Mouse (Mus musculus): ENCODE measurements around the gene Olfr130. TPM values are rescaled to one million over a fixed set of nuclear protein-coding genes. Genes with fewer than 3 reads are reported as not detected.

The Olfr130 gene
- polyA plus RNA-seq (2014; fragmentation: Illumina TruSeq; extraction: RNeasy Lipid Tissue Mini Kit (QIAGEN cat#74804); ENCODE audit: insufficient read depth, low read depth, low replicate concordance): not detected

DNA sequence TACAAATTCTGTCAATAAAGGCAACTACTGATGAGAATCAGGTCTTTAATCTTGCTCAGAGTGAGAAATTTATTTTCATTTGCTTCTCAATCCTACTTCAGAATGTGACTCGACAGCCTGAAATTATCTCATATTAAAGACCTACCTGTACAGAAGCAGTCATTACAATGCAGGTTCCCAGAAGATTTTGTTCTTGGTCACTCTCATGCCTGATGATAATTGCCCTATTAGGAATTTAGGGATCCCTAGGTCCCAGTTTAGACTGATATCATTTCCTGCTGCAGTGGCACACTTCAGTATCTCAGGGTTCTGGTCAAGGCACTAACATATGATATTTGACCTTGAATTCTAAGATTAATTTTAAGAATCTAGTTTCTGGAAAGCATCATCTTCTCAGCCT lies at the start of gene Olfr130:
Gene Olfr130, plus strand, starts transcription at position 301 of the 400 bp plus-strand sequence.

DNA sequence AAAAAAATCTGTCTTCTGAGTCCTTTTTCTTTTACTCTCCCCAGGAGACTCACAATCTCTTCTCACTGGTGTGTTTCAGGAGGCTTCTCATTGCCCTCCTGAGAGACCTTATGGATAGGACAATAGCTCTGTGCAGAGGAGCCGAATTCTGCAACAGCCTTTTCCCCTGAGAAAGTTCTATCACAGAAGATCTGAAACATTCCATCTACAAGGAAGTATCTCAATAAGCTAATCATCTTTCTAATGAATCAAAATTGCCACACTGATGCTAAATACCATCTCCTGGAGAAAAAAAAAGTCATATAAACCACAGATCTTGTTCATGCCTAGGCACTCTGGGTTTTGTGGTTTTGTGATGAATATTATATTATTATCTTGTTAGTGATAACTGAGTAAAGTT lies 3.7 kb upstream of the Olfr130 start, which contains the start of gene Olfr129:
Gene Olfr129, minus strand, starts transcription at position 101 of the 400 bp plus-strand sequence.

DNA sequence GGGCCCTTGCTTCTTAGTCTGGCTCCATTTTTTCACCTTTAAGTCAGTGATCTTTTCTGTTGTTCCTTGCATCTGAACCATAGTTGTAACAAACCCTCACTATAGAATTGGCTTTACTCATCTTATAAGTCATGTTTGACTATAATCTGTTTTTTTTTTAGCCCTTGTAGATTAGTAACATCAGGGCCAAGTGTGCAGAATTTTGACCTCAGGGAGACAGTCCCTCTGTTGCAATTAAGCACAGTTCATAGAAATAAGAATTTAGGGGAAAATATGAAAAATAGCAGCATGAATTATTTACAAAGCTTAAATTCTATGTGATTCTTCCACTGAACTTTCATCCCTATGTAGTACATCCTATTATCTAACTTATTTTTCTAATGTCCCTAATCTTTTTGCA lies 24.9 kb downstream of the Olfr130 start, which contains the start of gene Olfr131:
Gene Olfr131, minus strand, starts transcription at position 101 of the 400 bp plus-strand sequence.

Other genes with a start within 250 kb of the Olfr130 start
- gene Olfr125, start 231.0 kb upstream of the Olfr130 start, polyA plus RNA-seq (2014; fragmentation: Illumina TruSeq; extraction: RNeasy Lipid Tissue Mini Kit (QIAGEN cat#74804); ENCODE audit: insufficient read depth, low read depth, low replicate concordance): not detected
- not detected for gene Olfr126, start 216.4 kb upstream of the Olfr130 start, polyA plus RNA-seq (2014; fragmentation: Illumina TruSeq; extraction: RNeasy Lipid Tissue Mini Kit (QIAGEN cat#74804); ENCODE audit: insufficient read depth, low read depth, low replicate concordance)
- gene Olfr127, start 163.5 kb upstream of the Olfr130 start, polyA plus RNA-seq (2014; fragmentation: Illumina TruSeq; extraction: RNeasy Lipid Tissue Mini Kit (QIAGEN cat#74804); ENCODE audit: insufficient read depth, low read depth, low replicate concordance): not detected
- gene Olfr128, start 143.4 kb upstream of the Olfr130 start, polyA plus RNA-seq (2014; fragmentation: Illumina TruSeq; extraction: RNeasy Lipid Tissue Mini Kit (QIAGEN cat#74804); ENCODE audit: insufficient read depth, low read depth, low replicate concordance): not detected
- gene Olfr761, start 110.8 kb upstream of the Olfr130 start, polyA plus RNA-seq (2014; fragmentation: Illumina TruSeq; extraction: RNeasy Lipid Tissue Mini Kit (QIAGEN cat#74804); ENCODE audit: insufficient read depth, low read depth, low replicate concordance): not detected
- not detected for gene Olfr129, start 3.8 kb upstream of the Olfr130 start, polyA plus RNA-seq (2014; fragmentation: Illumina TruSeq; extraction: RNeasy Lipid Tissue Mini Kit (QIAGEN cat#74804); ENCODE audit: insufficient read depth, low read depth, low replicate concordance)
- not detected for gene Olfr131, start 24.8 kb downstream of the Olfr130 start, polyA plus RNA-seq (2014; fragmentation: Illumina TruSeq; extraction: RNeasy Lipid Tissue Mini Kit (QIAGEN cat#74804); ENCODE audit: insufficient read depth, low read depth, low replicate concordance)
- gene Olfr132, start 70.6 kb downstream of the Olfr130 start, polyA plus RNA-seq (2014; fragmentation: Illumina TruSeq; extraction: RNeasy Lipid Tissue Mini Kit (QIAGEN cat#74804); ENCODE audit: insufficient read depth, low read depth, low replicate concordance): not detected
- not detected for gene Olfr133, start 81.4 kb downstream of the Olfr130 start, polyA plus RNA-seq (2014; fragmentation: Illumina TruSeq; extraction: RNeasy Lipid Tissue Mini Kit (QIAGEN cat#74804); ENCODE audit: insufficient read depth, low read depth, low replicate concordance)
- not detected for gene Olfr134, start 107.5 kb downstream of the Olfr130 start, polyA plus RNA-seq (2014; fragmentation: Illumina TruSeq; extraction: RNeasy Lipid Tissue Mini Kit (QIAGEN cat#74804); ENCODE audit: insufficient read depth, low read depth, low replicate concordance)
- gene Olfr135, start 140.4 kb downstream of the Olfr130 start, polyA plus RNA-seq (2014; fragmentation: Illumina TruSeq; extraction: RNeasy Lipid Tissue Mini Kit (QIAGEN cat#74804); ENCODE audit: insufficient read depth, low read depth, low replicate concordance): not detected
- gene Olfr138, start 197.1 kb downstream of the Olfr130 start, polyA plus RNA-seq (2014; fragmentation: Illumina TruSeq; extraction: RNeasy Lipid Tissue Mini Kit (QIAGEN cat#74804); ENCODE audit: insufficient read depth, low read depth, low replicate concordance): not detected
- not detected for gene Olfr137, start 243.6 kb downstream of the Olfr130 start, polyA plus RNA-seq (2014; fragmentation: Illumina TruSeq; extraction: RNeasy Lipid Tissue Mini Kit (QIAGEN cat#74804); ENCODE audit: insufficient read depth, low read depth, low replicate concordance)